Mouse (Mus musculus) brain, embryonic 14.5 days (tissue): ENCODE measurements at regions not wholly inside any gene's neighbourhood (a gene's known extent, or its start where the extent isn't known, plus 50 kb on each side); places are given as distances from the start of the nearest gene placed in this dataset.

Experiments used
- DNase-seq: peaks from one replicate; pipeline ENCODE4 v3.0.0-alpha.2; 2011; ENCODE audit warnings: low read depth
- CTCF ChIP-seq: fragments of 200-500 bp; IDR thresholded peaks from 2 replicates; pipeline ENCODE4 v1.5.1; 2012; ENCODE audit warnings: inconsistent platforms, mild to moderate bottlenecking, moderate library complexity, borderline replicate concordance; ENCODE audit not compliant: insufficient read depth, insufficient read length; ENCODE audit errors: extremely low read depth
- POLR2A ChIP-seq: fragments of 200-500 bp; IDR thresholded peaks from 2 replicates; pipeline ENCODE4 v1.6.1; 2012; ENCODE audit warnings: mild to moderate bottlenecking, inconsistent platforms, borderline replicate concordance; ENCODE audit not compliant: poor library complexity, insufficient read depth, insufficient read length, severe bottlenecking; ENCODE audit errors: extremely low read depth

- TF ChIP-seq CTCF (no peak), POLR2A (no peak)
- DNase-seq, result no peak
Measured at GRCm38 (mm10) chr10:101269371-101269770, 411.9 kb upstream of the Mgat4c start.

- TF ChIP-seq CTCF, result no peak
- DNase-seq, result no peak
Measured at GRCm38 (mm10) chr10:101271459-101272299, 409.6 kb upstream of the Mgat4c start.

GRCm38 (mm10) chr10:101288082-101288481 is 393.2 kb upstream of the Mgat4c start:
- TF ChIP-seq CTCF (no peak), POLR2A (no peak)
- peak; percentile 41 for DNase-seq

- DNase-seq, result peak; percentile 77
- TF ChIP-seq POLR2A (no peak), CTCF (no peak)
Measured at GRCm38 (mm10) chr10:101302138-101302780, 379.0 kb upstream of the Mgat4c start.

- no peak for DNase-seq
- no peak for TF ChIP-seq POLR2A
- no peak for TF ChIP-seq CTCF
Measured at GRCm38 (mm10) chr10:101304075-101304474, 377.2 kb upstream of the Mgat4c start.

- DNase-seq, result peak; percentile 86
Measured at GRCm38 (mm10) chr10:101316659-101317338, 364.5 kb upstream of the Mgat4c start.

GRCm38 (mm10) chr10:101321080-101321717 is 360.1 kb upstream of the Mgat4c start:
- DNase-seq, result peak; percentile 70
- TF ChIP-seq POLR2A, result no peak
- no peak for TF ChIP-seq CTCF

More at GRCm38 (mm10) chr10:101316659-101317338, 364.5 kb upstream of the Mgat4c start:
- TF ChIP-seq CTCF, result no peak
- no peak for TF ChIP-seq POLR2A

- DNase-seq, result no peak
- no peak for TF ChIP-seq POLR2A
- TF ChIP-seq CTCF, result no peak
Measured at GRCm38 (mm10) chr10:101324537-101324936, 356.8 kb upstream of the Mgat4c start.

GRCm38 (mm10) chr10:101328545-101328944 is 352.7 kb upstream of the Mgat4c start:
- DNase-seq, result no peak
- TF ChIP-seq POLR2A, result no peak
- TF ChIP-seq CTCF, result no peak

GRCm38 (mm10) chr10:101330109-101330508 is 351.2 kb upstream of the Mgat4c start:
- TF ChIP-seq POLR2A (no peak), CTCF (no peak)
- DNase-seq, result no peak

- no peak for DNase-seq
- TF ChIP-seq POLR2A (no peak), CTCF (no peak)
Measured at GRCm38 (mm10) chr10:101335136-101335535, 346.2 kb upstream of the Mgat4c start.
